Mouse (Mus musculus): ENCODE measurements at regions not wholly inside any gene's neighbourhood (a gene's known extent, or its start where the extent isn't known, plus 50 kb on each side); places are given as distances from the start of the nearest gene placed in this dataset.

DNA sequence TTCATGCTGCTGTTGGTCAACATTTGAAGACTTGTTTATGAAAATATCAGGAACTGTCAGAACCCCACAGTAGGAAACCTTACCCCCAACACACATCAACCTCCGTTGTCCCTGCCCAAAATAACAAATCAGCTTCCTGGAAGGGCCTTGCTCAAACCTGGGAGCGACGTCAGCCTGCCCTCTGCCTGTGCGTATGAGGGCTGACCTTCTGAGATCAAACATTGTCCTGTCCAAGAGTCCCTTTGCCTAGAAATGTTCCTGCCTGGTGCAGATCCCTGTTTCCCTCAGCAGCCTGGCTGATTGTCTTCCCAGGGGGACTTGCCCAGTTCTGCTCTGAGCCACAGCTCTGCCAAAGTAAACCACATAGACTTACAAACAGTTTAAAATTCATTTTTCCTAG, 307.1 kb downstream of the Gadd45g start:
- Histone ChIP-seq H3K4me3 (no peak overlapping the region), H3K4me1 (peaks cover 38% of the 10 kb centered on the region), H3K36me3 (replicated peaks) (no peaks in the 10 kb centered on the region), H3K27me3 (replicated peaks; ENCODE audit: low read depth, poor library complexity, severe bottlenecking) (no peaks in the 10 kb centered on the region), H3K9me3 (no peaks in the 10 kb centered on the region), H3K27ac (replicated peaks) (no peak overlapping the region)
- DNase-seq (ENCODE audit: low spot score): no peak
- WGBS: 66% methylated on average over 4 of the region's 4 CpGs

DNA sequence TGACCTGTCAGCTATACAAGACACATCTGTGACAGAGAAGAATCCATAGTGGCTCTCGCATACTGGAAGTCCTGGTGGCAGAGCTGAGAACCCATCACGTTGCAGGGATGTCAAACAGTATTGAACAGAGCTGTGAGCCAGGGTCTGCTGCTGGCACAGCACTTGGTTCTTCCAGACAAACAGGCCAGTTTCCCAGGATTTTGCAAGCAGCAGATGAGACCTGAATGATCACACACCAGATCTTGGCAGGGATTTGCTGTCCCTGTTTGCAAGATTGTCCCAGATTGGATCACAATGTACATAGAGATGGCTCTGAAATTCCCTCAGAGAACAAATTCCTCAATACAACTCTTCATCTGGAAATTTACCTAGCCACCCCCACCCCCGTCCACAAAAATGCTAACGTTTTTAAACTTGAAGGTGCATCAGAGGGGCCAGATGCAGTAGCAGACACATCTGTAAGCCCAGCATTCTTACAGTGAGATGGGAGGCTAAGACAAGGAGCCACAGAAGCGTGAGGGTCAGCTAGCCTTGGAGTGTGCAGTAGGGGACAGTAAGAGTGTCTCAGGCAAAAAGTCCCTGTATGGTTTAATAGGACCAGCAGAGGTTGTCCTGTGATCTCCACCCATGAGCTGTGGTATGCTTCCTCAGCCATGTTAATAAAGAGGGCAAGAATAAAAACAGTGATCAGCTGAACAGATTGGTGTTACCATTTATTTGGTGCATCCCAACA, 307.8 kb downstream of the Gadd45g start:
- H3K27ac ChIP-seq (replicated peaks): no peak overlapping the region
- no peak overlapping the region for H3K4me3 ChIP-seq
- DNase-seq (ENCODE audit: low spot score): no peak
- no peaks in the 10 kb centered on the region for H3K36me3 ChIP-seq (replicated peaks)
- H3K27me3 ChIP-seq (replicated peaks; ENCODE audit: low read depth, poor library complexity, severe bottlenecking): no peaks in the 10 kb centered on the region
- H3K9me3 ChIP-seq: no peaks in the 10 kb centered on the region
- H3K4me1 ChIP-seq: peaks cover 38% of the 10 kb centered on the region
- WGBS: 75% methylated on average over 5 of the region's 5 CpGs

DNA sequence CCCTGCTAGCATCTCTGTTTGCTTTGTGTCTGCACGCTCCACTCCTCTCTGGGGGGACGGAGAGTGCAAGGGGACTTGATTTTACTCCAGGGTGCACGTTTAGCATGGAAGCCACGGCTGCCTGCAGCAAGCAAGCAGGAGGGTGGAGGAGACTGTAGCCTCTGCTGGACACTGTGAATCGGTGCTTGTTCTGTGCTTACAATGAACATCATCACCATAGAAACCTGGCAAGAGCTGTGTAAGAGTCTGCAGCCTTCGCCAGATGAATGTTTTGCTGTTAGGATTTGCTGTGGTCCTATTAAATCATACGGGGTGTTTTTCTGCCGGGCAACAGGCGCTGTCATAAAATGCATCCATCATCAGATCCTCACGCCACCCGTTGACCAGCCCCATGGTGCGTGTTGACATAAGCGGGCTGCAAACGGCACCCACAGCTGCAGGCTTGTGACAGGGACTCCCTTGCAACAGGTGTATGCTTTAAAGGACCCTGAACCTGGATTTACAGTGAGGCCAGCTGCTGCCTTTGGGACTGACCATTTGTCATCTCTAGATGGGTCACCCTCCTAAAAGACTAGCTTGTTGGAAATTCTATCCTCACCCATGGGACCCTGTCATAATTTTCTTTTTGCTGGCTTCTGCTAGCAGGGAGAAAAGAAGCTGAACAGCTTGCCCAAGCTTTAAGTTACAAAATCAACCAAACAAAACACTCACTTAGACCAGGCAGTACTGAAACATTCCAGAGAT, 308.5 kb downstream of the Gadd45g start:
- Histone ChIP-seq H3K36me3 (replicated peaks) (no peaks in the 10 kb centered on the region), H3K4me3 (no peak overlapping the region), H3K4me1 (peaks cover 38% of the 10 kb centered on the region), H3K27ac (replicated peaks) (no peak overlapping the region), H3K9me3 (no peaks in the 10 kb centered on the region), H3K27me3 (replicated peaks; ENCODE audit: low read depth, poor library complexity, severe bottlenecking) (no peaks in the 10 kb centered on the region)
- DNase-seq (ENCODE audit: low spot score): no peak
- WGBS: 73% methylated on average over 14 of the region's 14 CpGs

DNA sequence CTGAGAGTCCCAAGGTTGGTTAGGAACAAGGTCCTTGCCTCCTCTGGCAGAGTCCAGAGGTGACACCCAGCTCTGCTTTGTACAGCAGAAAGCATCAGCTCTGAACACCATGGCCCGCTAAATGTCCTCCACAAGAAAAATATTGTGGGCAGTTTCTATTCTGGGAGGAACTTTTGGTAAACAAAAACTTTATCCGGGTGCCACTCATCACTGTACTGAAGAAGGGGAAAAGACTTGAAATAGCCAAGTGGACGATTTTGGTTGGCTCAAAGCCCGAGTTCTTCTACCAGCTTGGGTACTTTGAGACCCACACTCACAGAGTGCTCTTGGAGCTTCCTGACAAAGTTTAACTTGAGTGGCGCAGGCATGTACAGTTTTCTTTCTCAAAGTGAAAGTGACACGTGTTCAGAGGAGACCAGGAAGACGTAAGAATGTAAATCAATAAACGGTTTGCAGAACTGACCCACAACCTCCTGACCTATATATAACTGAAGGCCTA, 309.2 kb downstream of the Gadd45g start:
- H3K27me3 ChIP-seq (replicated peaks; ENCODE audit: low read depth, poor library complexity, severe bottlenecking): no peaks in the 10 kb centered on the region
- H3K9me3 ChIP-seq: no peaks in the 10 kb centered on the region
- no peaks in the 10 kb centered on the region for H3K36me3 ChIP-seq (replicated peaks)
- WGBS: 77% methylated on average over 8 of the region's 8 CpGs
- H3K4me3 ChIP-seq: no peak overlapping the region
- no peak for DNase-seq (ENCODE audit: low spot score)
- H3K4me1 ChIP-seq: peaks cover 38% of the 10 kb centered on the region
- no peak overlapping the region for H3K27ac ChIP-seq (replicated peaks)

- WGBS: 86% methylated on average over 7 of the region's 7 CpGs
- Histone ChIP-seq H3K4me3 (no peak overlapping the region), H3K27ac (replicated peaks) (no peak overlapping the region), H3K27me3 (replicated peaks; ENCODE audit: low read depth, poor library complexity, severe bottlenecking) (no peaks in the 10 kb centered on the region), H3K9me3 (no peaks in the 10 kb centered on the region), H3K36me3 (replicated peaks) (no peaks in the 10 kb centered on the region), H3K4me1 (no peaks in the 10 kb centered on the region)
- no peak for DNase-seq (ENCODE audit: low spot score)
Measured at GRCm38 (mm10) chr13:52162676-52163075, 316.2 kb downstream of the Gadd45g start.

- no peaks in the 10 kb centered on the region for H3K27me3 ChIP-seq (replicated peaks; ENCODE audit: low read depth, poor library complexity, severe bottlenecking)
- DNase-seq (ENCODE audit: low spot score): no peak
- WGBS: 96% methylated on average over 1 of the region's 1 CpGs
- H3K27ac ChIP-seq (replicated peaks): no peak overlapping the region
- H3K9me3 ChIP-seq: no peaks in the 10 kb centered on the region
- peaks cover 6% of the 10 kb centered on the region for H3K4me1 ChIP-seq
- H3K36me3 ChIP-seq (replicated peaks): no peaks in the 10 kb centered on the region
- H3K4me3 ChIP-seq: no peak overlapping the region
Measured at GRCm38 (mm10) chr13:52165531-52165930, 319.1 kb downstream of the Gadd45g start.

- WGBS: 81% methylated on average over 5 of the region's 5 CpGs
- Histone ChIP-seq H3K27me3 (replicated peaks; ENCODE audit: low read depth, poor library complexity, severe bottlenecking) (no peaks in the 10 kb centered on the region), H3K4me1 (peaks cover 6% of the 10 kb centered on the region), H3K9me3 (no peaks in the 10 kb centered on the region), H3K27ac (replicated peaks) (no peak overlapping the region), H3K4me3 (no peak overlapping the region), H3K36me3 (replicated peaks) (no peaks in the 10 kb centered on the region)
- DNase-seq (ENCODE audit: low spot score): no peak
Measured at GRCm38 (mm10) chr13:52167968-52168367, 321.5 kb downstream of the Gadd45g start.

DNA sequence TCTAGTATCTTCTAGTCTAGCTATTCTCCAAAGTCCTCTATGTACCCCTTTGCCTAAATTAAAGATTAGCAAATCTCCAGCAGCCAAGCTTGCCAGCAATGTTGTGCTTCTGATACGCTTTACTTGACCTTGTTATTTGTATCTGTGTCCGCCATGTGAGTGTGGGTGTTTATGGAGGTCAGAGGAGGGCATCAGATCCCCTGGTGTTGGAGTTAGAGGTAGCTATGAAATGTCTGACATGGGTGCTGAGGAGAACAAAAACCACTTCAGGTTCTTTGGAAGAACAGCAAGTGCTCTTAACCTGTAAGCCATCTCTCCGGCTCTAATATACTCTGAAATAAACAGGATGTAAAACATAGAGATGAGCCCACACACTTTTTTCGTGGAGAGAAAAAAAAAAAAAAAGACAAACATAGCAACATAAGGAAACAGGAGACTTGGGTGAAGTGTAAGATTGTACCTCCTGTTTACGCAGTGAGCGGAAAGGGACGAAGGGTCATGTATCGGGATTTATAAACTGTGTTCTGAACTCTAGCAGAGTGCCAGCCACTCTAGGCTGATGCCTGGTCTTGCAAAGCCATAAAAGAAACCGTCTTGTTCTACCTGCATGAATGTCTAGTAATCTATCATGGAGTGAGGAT, 326.3 kb downstream of the Gadd45g start:
- H3K27me3 ChIP-seq (replicated peaks; ENCODE audit: low read depth, poor library complexity, severe bottlenecking): no peaks in the 10 kb centered on the region
- no peaks in the 10 kb centered on the region for H3K9me3 ChIP-seq
- no peak for DNase-seq (ENCODE audit: low spot score)
- no peak overlapping the region for H3K4me3 ChIP-seq
- no peak overlapping the region for H3K27ac ChIP-seq (replicated peaks)
- H3K36me3 ChIP-seq (replicated peaks): no peaks in the 10 kb centered on the region
- WGBS: 88% methylated on average over 9 of the region's 9 CpGs
- peaks cover 6% of the 10 kb centered on the region for H3K4me1 ChIP-seq

GRCm38 (mm10) chr13:52175665-52176064, 329.2 kb downstream of the Gadd45g start:
- H3K36me3 ChIP-seq (replicated peaks): no peaks in the 10 kb centered on the region
- H3K9me3 ChIP-seq: no peaks in the 10 kb centered on the region
- 78% methylated on average over 2 of the region's 2 CpGs for WGBS
- H3K27ac ChIP-seq (replicated peaks): no peak overlapping the region
- H3K4me3 ChIP-seq: no peak overlapping the region
- DNase-seq (ENCODE audit: low spot score): no peak
- H3K27me3 ChIP-seq (replicated peaks; ENCODE audit: low read depth, poor library complexity, severe bottlenecking): no peaks in the 10 kb centered on the region
- no peaks in the 10 kb centered on the region for H3K4me1 ChIP-seq

- Histone ChIP-seq H3K4me1 (no peaks in the 10 kb centered on the region), H3K36me3 (replicated peaks) (no peaks in the 10 kb centered on the region), H3K27ac (replicated peaks) (no peak overlapping the region), H3K9me3 (no peaks in the 10 kb centered on the region), H3K4me3 (no peak overlapping the region), H3K27me3 (replicated peaks; ENCODE audit: low read depth, poor library complexity, severe bottlenecking) (no peaks in the 10 kb centered on the region)
- DNase-seq (ENCODE audit: low spot score): no peak
- 91% methylated on average over 4 of the region's 4 CpGs for WGBS
Measured at GRCm38 (mm10) chr13:52179977-52180376, 333.5 kb downstream of the Gadd45g start.

DNA sequence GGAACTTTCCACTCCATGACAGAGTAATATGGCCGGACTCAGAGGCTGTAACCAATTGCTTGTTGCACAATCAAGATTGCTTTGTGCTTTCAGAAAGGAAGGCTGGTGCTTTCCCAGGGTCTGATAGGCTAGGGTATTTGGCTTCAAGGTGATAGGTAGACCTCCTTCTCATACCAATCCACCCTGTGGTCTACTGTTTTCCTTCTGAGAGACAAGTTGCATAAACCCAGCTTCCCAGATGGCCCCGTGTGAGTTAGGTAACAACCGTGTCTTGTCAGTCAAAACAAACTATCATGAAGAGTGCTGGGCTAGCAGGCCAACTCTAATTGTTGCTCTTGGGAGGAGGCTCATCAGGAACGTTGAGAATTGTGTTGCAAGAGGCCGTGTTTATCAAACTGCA, 337.2 kb downstream of the Gadd45g start:
- no peaks in the 10 kb centered on the region for H3K9me3 ChIP-seq
- 79% methylated on average over 5 of the region's 5 CpGs for WGBS
- no peaks in the 10 kb centered on the region for H3K27me3 ChIP-seq (replicated peaks; ENCODE audit: low read depth, poor library complexity, severe bottlenecking)
- no peak for DNase-seq (ENCODE audit: low spot score)
- H3K4me1 ChIP-seq: 0 out of 2 replicates have a peak, but pooled peaks cover 6% of the 10 kb centered on the region
- no peaks in the 10 kb centered on the region for H3K36me3 ChIP-seq (replicated peaks)
- H3K27ac ChIP-seq (replicated peaks): no peak overlapping the region
- no peak overlapping the region for H3K4me3 ChIP-seq

GRCm38 (mm10) chr13:52185574-52185973, 339.1 kb downstream of the Gadd45g start:
- Histone ChIP-seq H3K9me3 (no peaks in the 10 kb centered on the region), H3K36me3 (replicated peaks) (no peaks in the 10 kb centered on the region), H3K4me1 (peaks cover 11% of the 10 kb centered on the region; the same call in 1 of the 2 replicates), H3K27me3 (replicated peaks; ENCODE audit: low read depth, poor library complexity, severe bottlenecking) (no peaks in the 10 kb centered on the region), H3K27ac (replicated peaks) (no peak overlapping the region), H3K4me3 (no peak overlapping the region)
- 84% methylated on average over 1 of the region's 1 CpGs for WGBS
- DNase-seq (ENCODE audit: low spot score): no peak
